Mouse (Mus musculus) layer of hippocampus, adult 11-12 months (tissue): ENCODE data around the gene Acot10.
"Not testable (repeated sequence)": the region's sequence is repeated elsewhere in the genome, so short reads cannot be mapped to it uniquely, and the experiment has no call there.

ENCODE experiments used
- DNase-seq: peaks from one replicate; pipeline ENCODE4 v3.0.0; 2022; ENCODE audit warnings: low spot score

The Acot10 gene

GRCm38 (mm10) chr15:20666650-20667049 lies at the start of gene Acot10:
Gene Acot10, minus strand, starts transcription at chr15:20666750.
- no peak for DNase-seq

- DNase-seq = no peak
These were observed 45.3 kb upstream of the Acot10 start for GRCm38 (mm10) chr15:20711859-20712258.

DNA sequence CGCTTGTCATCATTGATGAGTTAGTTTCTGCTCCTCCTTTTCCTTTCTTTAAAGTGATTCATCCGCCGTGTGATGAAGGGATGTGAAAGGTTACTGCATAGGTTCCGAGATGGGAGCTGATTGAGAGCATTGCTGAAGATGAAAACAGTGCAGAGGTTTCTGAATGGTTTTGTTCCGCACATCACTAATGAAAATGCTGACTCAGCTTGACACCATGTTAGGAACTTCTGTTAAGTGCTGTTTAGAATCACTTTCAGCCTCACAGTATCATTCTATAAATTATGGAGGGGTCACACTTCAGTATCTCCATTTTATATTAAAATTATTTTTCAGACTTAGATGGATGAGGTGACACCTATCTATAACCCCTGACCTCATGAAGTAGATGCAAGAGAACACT lies 29.7 kb upstream of the Acot10 start:
- no peak for DNase-seq

- DNase-seq = no peak
These were observed 17.6 kb upstream of the Acot10 start for GRCm38 (mm10) chr15:20684200-20684599.

DNA sequence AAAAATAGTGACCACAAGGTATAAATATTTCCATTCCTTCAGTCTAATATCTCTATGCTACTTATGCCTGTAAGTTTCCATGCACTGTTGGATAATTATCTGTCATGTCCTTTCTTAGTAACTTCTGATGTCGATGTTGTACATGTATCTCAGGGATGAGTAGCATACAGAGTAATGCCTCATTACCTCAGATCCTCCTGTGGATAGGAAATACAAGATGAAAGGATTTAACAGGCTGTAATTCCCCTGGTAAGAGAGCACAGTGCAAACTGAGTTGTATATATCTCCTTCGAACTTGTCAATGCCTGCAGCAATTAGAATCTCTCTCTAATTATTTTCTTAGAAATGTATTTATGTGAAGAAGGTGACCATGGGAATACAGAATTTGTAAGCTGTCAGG lies 16.2 kb upstream of the Acot10 start:
- no peak for DNase-seq

- DNase-seq = not testable (repeated sequence)
These were observed 3.0 kb upstream of the Acot10 start for GRCm38 (mm10) chr15:20669507-20669906.

DNA sequence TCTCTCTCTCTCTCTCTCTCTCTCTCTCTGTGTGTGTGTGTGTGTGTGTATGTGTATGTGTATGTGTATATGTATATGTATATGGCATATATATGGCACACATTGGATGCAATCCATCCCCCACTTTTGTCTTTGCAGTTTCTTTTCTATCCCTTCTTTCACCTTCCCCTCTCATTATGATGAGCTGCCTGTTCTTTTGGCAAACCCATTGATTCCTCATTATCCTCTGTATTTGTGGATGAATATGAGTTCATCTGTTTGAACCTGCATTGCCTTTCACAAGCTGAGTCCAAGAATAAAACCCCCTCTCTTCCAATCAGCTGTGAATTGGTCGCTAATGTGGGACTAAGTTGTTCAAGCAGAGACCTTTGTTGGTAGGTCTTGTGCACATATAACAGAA lies 1.4 kb upstream of the Acot10 start:
- DNase-seq = no peak

DNA sequence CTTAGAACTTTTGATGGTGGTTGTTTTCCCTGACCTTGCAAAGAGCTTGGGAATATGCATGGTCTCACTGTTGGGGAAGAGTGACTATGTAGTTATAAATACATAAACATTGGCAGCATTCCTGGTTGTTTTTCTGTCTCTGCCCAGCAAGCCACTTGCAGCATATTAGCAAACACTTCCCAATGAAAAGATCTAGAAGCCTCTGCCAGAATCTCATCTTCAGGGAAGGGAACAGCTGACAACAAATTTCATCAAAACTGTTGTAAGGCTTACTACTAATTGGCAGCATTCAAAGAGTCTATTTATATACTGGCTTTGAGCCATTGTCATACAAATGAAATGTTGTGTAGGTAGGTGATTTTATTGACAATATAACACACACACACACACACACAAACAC lies 800 bp upstream of the Acot10 start:
- no peak for DNase-seq

- no peak for DNase-seq
These were observed 6.3 kb downstream of the Acot10 start for GRCm38 (mm10) chr15:20660221-20660620.

DNA sequence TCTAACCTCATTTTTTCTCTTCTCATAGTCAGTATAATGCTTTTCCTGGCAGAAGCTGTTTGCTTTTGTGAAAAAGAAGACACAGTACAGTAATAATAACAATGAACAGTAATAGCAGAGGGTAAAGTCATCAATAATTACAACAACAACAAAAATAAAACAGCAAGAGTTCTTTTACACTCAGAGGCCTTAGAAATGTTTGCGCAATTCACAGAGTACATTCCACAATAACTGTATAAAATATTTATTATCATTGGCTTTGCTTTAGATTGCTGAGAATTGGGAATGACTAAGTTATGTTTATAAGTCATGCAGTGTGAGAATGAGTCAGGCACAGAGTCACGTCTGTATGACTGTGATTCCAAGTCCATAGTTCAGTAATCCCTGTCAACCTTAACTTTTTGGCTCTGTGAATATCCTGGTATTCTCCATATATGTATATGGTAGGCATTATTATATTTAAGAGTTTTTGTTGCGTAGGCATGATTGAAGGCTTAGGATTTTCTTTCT lies 23.6 kb downstream of the Acot10 start:
- DNase-seq = no peak

DNA sequence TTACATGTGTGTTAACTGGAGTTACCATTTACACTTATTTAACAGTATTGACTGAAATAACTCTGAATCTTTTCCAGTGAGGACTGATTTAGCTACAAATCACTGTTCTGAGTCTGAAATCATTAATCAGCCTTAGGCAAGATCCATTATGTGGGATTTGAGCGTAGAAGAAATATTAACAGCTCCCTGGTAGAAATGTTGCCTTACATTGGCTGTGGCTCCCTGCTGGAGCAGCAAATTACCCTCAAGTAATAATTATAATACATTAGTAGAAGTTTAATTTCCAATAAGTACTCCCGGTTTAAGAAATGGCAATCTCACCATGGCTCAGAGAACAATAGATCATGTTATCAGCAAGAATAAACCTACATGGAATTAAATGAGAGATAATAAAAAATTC lies 27.4 kb downstream of the Acot10 start:
- DNase-seq = no peak

DNA sequence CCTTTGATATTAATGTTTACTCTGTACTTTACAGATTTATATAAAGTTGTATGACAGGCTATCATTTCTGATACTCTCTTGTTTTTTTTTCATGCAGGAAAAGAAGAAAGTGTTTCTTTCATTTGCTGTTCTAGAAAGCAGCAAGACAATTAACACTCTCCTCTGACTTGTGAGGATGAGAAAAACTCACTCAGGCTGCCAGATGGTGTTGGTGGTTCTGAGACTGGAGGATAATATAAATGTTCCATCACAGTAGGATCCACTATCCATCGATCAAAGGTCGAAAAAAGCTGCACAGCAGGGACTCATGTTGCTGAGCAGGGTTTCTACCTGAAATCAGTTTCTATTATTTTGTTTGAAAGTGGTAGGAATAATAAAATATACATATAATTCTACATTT lies 32.0 kb downstream of the Acot10 start:
- no peak for DNase-seq
